Mouse (Mus musculus): ENCODE measurements around the gene Tpm1.

GRCm38 (mm10) chr9:67003656-67004055 lies 45.5 kb downstream of the Tpm1 start:
- TF ChIP-seq HCFC1 (IDR thresholded peaks at IDR 0.05; ENCODE audit: borderline replicate concordance, insufficient read depth, low read length), result no peak
- no peak for TF ChIP-seq ZC3H11A (IDR thresholded peaks at IDR 0.05; ENCODE audit: borderline replicate concordance, low read depth, low read length)
